Mouse (Mus musculus): ENCODE measurements at regions not wholly inside any gene's neighbourhood (a gene's known extent, or its start where the extent isn't known, plus 50 kb on each side); places are given as distances from the start of the nearest gene placed in this dataset.

- no peak for DNase-seq
These were observed 433.2 kb downstream of the 1190002N15Rik start for GRCm38 (mm10) chr9:94104669-94105068.

GRCm38 (mm10) chr9:94101958-94102357, 435.9 kb downstream of the 1190002N15Rik start:
- no peak for DNase-seq

- DNase-seq = no peak
These were observed 443.1 kb downstream of the 1190002N15Rik start for GRCm38 (mm10) chr9:94094800-94095199.

- DNase-seq = no peak
These were observed 446.1 kb downstream of the 1190002N15Rik start for GRCm38 (mm10) chr9:94091658-94092225.

GRCm38 (mm10) chr9:94089759-94090158, 448.1 kb downstream of the 1190002N15Rik start:
- DNase-seq = no peak

GRCm38 (mm10) chr9:94083629-94084411, 454.1 kb downstream of the 1190002N15Rik start:
- no peak for DNase-seq

GRCm38 (mm10) chr9:94074904-94075303, 463.0 kb downstream of the 1190002N15Rik start:
- no peak for DNase-seq

GRCm38 (mm10) chr9:94067121-94067520, 470.8 kb downstream of the 1190002N15Rik start:
- no peak for DNase-seq

GRCm38 (mm10) chr9:94053229-94053628, 484.7 kb downstream of the 1190002N15Rik start:
- DNase-seq = no peak

GRCm38 (mm10) chr9:94047845-94048244, 490.0 kb downstream of the 1190002N15Rik start:
- no peak for DNase-seq

GRCm38 (mm10) chr9:94045462-94046126, 492.3 kb downstream of the 1190002N15Rik start:
- DNase-seq = no peak

GRCm38 (mm10) chr9:94023761-94024160, 514.1 kb downstream of the 1190002N15Rik start:
- DNase-seq = no peak

GRCm38 (mm10) chr9:94021293-94021903, 516.5 kb downstream of the 1190002N15Rik start:
- DNase-seq = no peak

GRCm38 (mm10) chr9:94016747-94017487, 521.0 kb downstream of the 1190002N15Rik start:
- DNase-seq = no peak

- no peak for DNase-seq
These were observed 545.7 kb downstream of the 1190002N15Rik start for GRCm38 (mm10) chr9:93992216-93992615.

GRCm38 (mm10) chr9:93991141-93991540, 546.7 kb downstream of the 1190002N15Rik start:
- DNase-seq = no peak

GRCm38 (mm10) chr9:93981136-93981535, 556.7 kb downstream of the 1190002N15Rik start:
- DNase-seq = no peak

GRCm38 (mm10) chr9:93969691-93970284, 568.1 kb downstream of the 1190002N15Rik start:
- DNase-seq = no peak

GRCm38 (mm10) chr9:93969118-93969517, 568.8 kb downstream of the 1190002N15Rik start:
- DNase-seq = no peak

- no peak for DNase-seq
These were observed 582.4 kb downstream of the 1190002N15Rik start for GRCm38 (mm10) chr9:93955235-93956040.

- no peak for DNase-seq
These were observed 589.2 kb downstream of the 1190002N15Rik start for GRCm38 (mm10) chr9:93948671-93949070.
